Mouse (Mus musculus) forebrain, embryonic 10.5 days (tissue): ENCODE measurements around the gene Capn11. TPM values are rescaled to one million over a fixed set of nuclear protein-coding genes. Genes with fewer than 3 reads are reported as not detected.
"Not testable (repeated sequence)": the region's sequence is repeated elsewhere in the genome, so short reads cannot be mapped to it uniquely, and the experiment has no call there.

ENCODE experiments used
- DNase-seq: peaks from one replicate; pipeline ENCODE4 v3.0.0-alpha.2; 2017; ENCODE audit warnings: low spot score; ENCODE audit errors: extremely low spot score
- H3K27ac ChIP-seq: fragments of 300-500 bp; sonication (generic); 2 replicates; pipeline ENCODE4 v1.5.1; 2016; ENCODE audit warnings: mild to moderate bottlenecking
- H3K27me3 ChIP-seq: fragments of 300-500 bp; sonication (generic); 2 replicates; pipeline ENCODE4 v1.6.1; 2016; ENCODE audit warnings: mild to moderate bottlenecking; ENCODE audit not compliant: poor library complexity, severe bottlenecking
- H3K36me3 ChIP-seq: fragments of 300-500 bp; sonication (generic); replicated peaks from 2 replicates; pipeline ENCODE4 v1.6.1; 2016; ENCODE audit warnings: mild to moderate bottlenecking, moderate library complexity
- H3K4me1 ChIP-seq: fragments of 300-500 bp; sonication (generic); 2 replicates; pipeline ENCODE4 v1.6.1; 2016
- H3K4me3 ChIP-seq: fragments of 300-500 bp; sonication (generic); 2 replicates; pipeline ENCODE4 v1.5.1; 2016; ENCODE audit warnings: mild to moderate bottlenecking, moderate library complexity
- H3K9me3 ChIP-seq: fragments of 300-500 bp; sonication (generic); 2 replicates; pipeline ENCODE4 v1.6.1; 2016; ENCODE audit warnings: mild to moderate bottlenecking, moderate library complexity
- WGBS: fragments of 180-500 bp; shearing (Covaris S2); methylation state at CpG from one replicate; pipeline ENCODE4 v1.1.7; 2016; 5-methylcytosine and 5-hydroxymethylcytosine counted together
- polyA plus RNA-seq: library from polyadenylated mRNA; unstranded; fragments of >200 nt; fragmentation: Nextera tagmentation; extraction: Ambion mirVana; gene quantifications from 2 replicates; pipeline ENCODE4 v1.2.1, GENCODE M21; 2016

Gene Capn11
- polyA plus RNA-seq, 1 experiment from 2014 or later, result 1.6 TPM

DNA sequence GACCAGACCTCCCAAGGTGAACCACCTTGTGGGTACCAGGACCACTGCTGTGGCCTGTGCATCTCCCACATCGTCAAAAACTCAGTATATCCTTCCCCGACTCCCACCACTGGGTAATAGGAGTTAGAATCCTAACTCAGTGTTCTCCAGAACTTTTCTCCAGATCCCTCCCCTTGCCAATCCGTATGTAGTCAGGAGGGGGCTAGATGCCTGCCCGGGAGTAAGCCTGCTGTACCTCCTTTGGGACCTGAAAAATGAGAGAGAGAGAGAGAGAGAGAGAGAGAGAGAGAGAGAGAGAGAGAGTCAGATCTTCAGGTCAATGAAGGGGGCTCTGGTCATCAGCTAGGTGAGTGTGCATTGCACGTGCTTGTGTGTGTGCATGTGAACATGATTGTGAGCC lies 25.1 kb downstream of the Capn11 start:
- Histone ChIP-seq H3K4me1 (peaks cover 19% of the 10 kb centered on the region), H3K36me3 (no peaks in the 10 kb centered on the region), H3K27me3 (0 out of 2 replicates have a peak, but pooled peaks cover 3% of the 10 kb centered on the region), H3K4me3 (no peak overlapping the region), H3K27ac (no peak overlapping the region), H3K9me3 (no peaks in the 10 kb centered on the region)
- DNase-seq, result no peak
- 81% methylated on average over 5 of the region's 5 CpGs for WGBS

DNA sequence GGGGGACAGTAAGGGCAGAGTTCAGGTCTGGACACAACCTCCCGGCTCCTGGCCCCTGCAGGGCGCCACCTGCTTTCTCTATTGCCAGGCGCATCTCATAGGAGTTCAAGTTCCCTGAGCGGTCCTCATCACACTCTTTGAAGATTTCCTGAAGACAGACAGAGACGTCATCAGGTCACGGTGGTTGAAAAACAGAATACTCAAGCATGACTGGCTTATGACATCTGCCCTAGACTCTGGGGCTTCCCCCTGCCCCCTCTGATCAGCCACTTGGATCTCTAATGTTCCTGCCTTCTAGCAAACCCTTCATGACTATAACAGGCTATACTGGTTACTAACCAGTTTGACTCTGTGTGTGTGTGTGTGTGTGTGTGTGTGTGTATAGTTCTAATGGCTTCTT lies 27.2 kb downstream of the Capn11 start:
- Histone ChIP-seq H3K9me3 (no peaks in the 10 kb centered on the region), H3K36me3 (no peaks in the 10 kb centered on the region), H3K27ac (no peak overlapping the region), H3K4me1 (peaks cover 21% of the 10 kb centered on the region), H3K4me3 (no peak overlapping the region), H3K27me3 (no peaks in the 10 kb centered on the region)
- WGBS, result 85% methylated on average over 6 of the region's 6 CpGs
- no peak for DNase-seq

DNA sequence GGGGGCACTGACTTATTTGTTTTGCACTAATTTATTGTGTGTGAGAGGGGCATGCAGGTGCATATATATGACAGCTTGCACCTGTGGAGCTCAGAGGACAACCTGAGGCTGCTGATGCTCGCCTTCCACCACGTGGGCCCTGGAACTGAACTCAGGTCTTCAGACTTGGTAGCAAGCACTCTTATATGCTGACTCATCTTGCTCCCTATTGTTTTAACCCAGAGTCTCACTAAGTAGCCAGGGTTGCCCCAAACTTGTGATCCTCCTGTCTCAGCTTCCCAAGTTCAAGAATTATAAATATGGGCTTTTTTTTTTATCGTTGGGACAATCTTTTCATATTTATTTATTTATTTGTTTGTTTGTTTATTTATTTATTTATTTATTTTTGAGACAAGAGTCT lies 28.1 kb downstream of the Capn11 start:
- no peak for DNase-seq
- Histone ChIP-seq H3K27ac (peak overlapping the region; percentile 82), H3K4me1 (peaks cover 30% of the 10 kb centered on the region), H3K4me3 (peak overlapping the region; percentile 60), H3K27me3 (no peaks in the 10 kb centered on the region), H3K36me3 (no peaks in the 10 kb centered on the region), H3K9me3 (no peaks in the 10 kb centered on the region)
- WGBS, result 53% methylated on average over 3 of the region's 3 CpGs

DNA sequence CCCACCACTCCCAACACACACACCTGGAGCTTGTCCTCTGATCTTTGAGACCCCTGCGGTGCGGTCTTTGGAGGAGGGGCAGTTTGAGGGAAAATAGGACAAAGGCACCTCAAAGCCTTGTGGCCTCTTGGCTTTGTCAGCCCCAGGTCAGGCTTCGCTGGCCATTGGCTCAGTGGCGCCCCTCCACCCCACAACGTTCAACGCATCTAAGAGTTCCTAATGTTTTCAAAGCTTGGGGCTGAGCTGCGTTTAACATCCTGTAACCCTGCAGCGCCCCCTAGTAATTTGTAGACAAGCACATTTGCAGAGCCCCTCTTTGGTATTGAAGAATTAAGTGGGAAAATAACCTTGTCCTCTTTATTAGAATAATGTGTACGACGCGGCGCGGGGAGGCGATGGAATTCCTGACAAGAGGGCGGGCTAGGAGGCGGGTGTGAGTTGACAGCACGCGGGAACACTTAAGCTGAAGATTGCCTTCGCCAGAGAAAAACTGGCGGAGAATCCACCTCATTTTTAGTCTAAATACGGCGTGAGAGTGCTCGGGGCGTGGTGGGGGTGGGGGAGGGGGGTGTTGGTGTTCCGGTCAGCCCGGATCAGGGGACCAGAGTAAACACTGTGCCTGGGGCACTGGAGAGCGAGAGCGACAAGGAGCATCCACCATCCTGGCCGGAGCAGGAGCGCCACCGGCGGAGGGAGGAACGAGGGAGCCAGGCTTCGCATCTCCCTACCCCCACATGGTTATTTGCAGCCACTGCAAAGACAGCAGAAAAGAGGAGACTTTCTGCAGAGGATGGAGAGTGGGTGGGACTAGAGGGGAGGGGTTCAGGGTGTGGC lies 29.0 kb downstream of the Capn11 start:
- H3K27ac ChIP-seq, result peak overlapping the region; percentile 82
- WGBS, result 2% methylated on average over 34 of the region's 34 CpGs
- H3K4me1 ChIP-seq, result peaks cover 30% of the 10 kb centered on the region
- no peaks in the 10 kb centered on the region for H3K36me3 ChIP-seq
- no peaks in the 10 kb centered on the region for H3K27me3 ChIP-seq
- peak; percentile 66 for DNase-seq
- no peaks in the 10 kb centered on the region for H3K9me3 ChIP-seq
- H3K4me3 ChIP-seq, result peak overlapping the region; percentile 60

DNA sequence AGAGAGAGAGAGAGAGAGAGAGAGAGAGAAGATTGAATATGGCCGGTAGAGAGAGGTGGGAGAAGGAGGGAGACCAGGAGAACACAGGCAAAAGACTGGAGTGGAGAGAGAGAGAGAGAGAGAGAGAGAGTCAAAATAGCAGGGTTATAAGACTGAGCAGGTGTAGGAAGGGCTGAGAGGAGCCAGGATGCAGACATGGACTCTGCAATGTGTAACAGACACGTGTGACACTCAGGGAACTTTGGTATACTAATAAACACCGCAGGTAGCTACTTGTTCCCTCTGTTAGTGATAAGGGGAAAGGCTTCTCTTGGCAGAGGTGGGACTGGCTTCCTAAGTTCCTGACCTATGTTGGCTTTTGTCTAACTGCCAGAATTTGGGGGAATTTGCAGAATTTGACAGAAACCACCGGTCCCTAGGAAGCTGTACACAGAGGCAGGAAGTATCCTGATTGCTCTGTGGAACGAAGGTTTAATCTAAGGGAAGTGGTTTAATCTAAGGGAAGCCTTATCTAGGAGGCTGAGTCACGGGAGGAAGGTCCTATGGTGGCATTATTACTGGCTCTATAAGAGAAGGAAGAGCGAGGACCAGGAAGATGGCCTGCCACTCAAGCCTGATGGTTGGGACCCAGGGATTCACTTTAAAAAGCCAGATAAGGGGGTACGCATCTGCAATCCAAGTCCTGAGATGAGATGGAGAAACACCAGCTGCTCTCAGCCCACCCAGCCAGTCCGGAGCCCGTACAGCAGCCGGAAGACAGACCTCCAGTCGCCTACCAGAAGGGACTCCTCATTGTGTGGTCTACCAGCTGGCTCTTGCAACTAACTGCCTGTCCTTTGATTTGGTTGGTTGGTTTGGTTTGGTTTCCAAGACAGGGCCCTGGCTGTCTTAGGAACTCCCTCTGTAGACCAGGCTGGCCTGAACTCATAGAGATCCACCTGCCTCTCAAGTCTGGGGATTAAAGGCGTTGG lies 30.0 kb downstream of the Capn11 start:
- Histone ChIP-seq H3K9me3 (no peaks in the 10 kb centered on the region), H3K27me3 (no peaks in the 10 kb centered on the region), H3K4me3 (peak overlapping the region; percentile 60), H3K4me1 (peaks cover 30% of the 10 kb centered on the region), H3K36me3 (no peaks in the 10 kb centered on the region), H3K27ac (peak overlapping the region; percentile 82)
- DNase-seq, result no peak
- WGBS, result 78% methylated on average over 13 of the region's 13 CpGs

DNA sequence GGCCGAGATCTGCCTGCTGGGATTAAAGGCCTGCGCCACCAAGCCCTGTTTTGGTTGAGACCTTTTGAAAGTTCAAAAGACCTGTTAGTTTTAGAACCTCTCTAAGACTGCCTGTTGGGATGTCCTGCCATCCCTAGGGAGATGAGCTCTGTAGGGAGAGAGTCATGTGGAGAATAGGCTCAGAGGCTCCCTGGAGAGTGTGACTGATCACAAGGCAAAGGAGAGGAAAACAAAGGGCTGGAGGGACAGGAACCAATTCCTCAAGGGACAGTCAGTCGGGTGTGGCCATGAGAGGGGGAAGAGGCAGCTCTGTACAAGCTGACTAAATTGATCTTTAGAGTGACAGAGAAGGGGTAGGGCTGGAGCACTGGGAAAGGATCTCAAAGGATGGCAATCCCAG lies 31.0 kb downstream of the Capn11 start:
- Histone ChIP-seq H3K4me1 (peaks cover 30% of the 10 kb centered on the region), H3K9me3 (no peaks in the 10 kb centered on the region), H3K4me3 (no peak overlapping the region), H3K36me3 (no peaks in the 10 kb centered on the region), H3K27ac (no peak overlapping the region), H3K27me3 (no peaks in the 10 kb centered on the region)
- WGBS, result 22% methylated on average over 3 of the region's 3 CpGs
- no peak for DNase-seq

DNA sequence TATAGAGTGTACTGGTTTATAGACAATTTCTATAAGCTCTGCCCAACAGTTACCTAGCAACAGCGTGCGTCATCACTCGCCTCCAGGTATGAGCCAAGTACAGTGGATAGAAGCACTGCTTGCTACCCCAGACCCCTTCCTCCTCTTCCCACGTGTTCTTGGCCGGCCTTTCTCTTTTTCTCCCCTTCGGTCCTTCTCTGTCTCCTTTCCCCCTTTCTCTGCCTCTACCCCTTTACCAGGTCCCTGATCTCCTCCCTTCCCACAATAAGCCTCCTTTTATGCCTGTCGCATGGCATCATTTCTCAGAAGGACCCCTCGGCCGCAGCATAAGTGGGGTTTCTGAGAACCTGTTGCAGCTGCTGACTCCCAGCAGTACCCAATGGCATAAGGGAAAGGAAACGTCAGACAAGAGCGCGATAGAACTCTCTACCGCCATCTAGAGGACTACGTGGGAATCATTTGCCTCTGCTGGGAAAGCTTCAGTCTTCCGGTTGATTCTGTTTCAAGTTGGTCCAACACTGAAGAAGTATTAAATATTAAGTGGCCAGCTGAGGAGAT lies 32.5 kb downstream of the Capn11 start:
- Histone ChIP-seq H3K9me3 (no peaks in the 10 kb centered on the region), H3K36me3 (no peaks in the 10 kb centered on the region), H3K27ac (peak overlapping the region; percentile 77), H3K27me3 (no peaks in the 10 kb centered on the region), H3K4me1 (peaks cover 30% of the 10 kb centered on the region), H3K4me3 (peak overlapping the region; percentile 33)
- WGBS, result 24% methylated on average over 15 of the region's 15 CpGs
- DNase-seq, result peak; percentile 75

DNA sequence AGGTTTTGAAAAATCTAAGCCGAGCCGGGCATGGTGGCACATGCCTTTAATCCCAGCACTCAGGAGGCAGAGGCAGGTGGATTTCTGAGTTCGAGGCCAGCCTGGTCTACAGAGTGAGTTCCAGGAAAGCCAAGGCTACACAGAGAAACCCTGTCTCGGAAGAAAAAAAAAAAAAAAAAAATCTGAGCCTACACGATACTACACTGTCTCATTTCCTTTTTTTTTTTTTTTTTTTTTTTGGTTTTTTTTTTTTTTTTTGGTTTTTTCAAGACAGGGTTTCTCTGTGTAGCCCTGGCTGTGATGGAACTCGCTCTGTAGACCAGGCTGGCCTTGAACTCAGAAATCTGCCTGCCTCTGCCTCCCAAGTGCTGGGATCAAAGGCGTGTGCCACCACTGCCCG lies 35.7 kb downstream of the Capn11 start:
- H3K9me3 ChIP-seq, H3K36me3 ChIP-seq, H3K4me3 ChIP-seq, H3K27ac ChIP-seq, H3K27me3 ChIP-seq, DNase-seq: not testable (repeated sequence)
- peaks cover 28% of the 10 kb centered on the region for H3K4me1 ChIP-seq
- WGBS, result 92% methylated on average over 8 of the region's 8 CpGs

DNA sequence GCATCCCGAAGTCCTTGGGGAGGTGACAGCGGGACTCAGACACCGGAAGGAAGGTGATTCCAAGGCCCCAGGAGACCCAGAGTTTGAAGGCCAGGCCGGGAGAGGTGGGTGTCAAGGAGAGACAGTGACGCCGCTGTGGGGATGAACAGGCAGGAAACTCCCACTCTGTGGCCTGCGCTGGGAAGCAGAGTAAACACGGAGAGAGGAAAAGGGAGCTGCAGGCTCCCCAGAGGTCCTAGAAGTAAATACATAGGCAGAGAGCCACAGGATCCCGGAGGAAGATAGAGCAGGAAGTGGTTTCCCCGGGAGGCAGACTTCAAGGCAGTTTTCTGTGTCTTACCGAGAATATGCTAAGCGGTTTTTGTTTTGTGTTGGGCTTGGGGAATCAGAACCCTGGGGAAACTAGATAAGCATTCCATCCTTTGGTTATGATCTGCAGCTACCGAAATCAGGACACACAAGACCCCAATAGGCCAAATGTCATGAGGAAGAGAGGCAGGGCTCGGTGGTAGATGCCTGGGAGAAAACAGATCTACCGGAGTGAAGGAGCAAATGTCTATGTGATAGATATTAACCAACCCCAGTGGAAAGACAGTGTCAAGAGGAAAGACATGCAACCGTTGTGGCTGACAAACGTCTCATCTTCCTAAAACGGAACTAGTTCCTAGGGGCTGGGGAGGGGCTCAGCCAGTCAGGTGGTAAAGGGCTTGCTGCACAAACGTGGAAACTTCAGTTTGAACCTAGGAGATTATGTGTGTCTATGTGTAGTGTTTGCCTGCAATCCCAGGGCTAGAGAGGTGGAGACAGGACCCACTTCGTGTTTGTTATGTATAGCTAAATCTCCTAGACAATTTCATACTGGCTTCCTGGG lies 39.5 kb downstream of the Capn11 start:
- Histone ChIP-seq H3K9me3 (no peaks in the 10 kb centered on the region), H3K27ac (peak overlapping the region; percentile 83), H3K27me3 (no peaks in the 10 kb centered on the region), H3K36me3 (no peaks in the 10 kb centered on the region), H3K4me3 (peak overlapping the region; percentile 42), H3K4me1 (peaks cover 21% of the 10 kb centered on the region)
- WGBS, result 35% methylated on average over 20 of the region's 20 CpGs
- no peak for DNase-seq

DNA sequence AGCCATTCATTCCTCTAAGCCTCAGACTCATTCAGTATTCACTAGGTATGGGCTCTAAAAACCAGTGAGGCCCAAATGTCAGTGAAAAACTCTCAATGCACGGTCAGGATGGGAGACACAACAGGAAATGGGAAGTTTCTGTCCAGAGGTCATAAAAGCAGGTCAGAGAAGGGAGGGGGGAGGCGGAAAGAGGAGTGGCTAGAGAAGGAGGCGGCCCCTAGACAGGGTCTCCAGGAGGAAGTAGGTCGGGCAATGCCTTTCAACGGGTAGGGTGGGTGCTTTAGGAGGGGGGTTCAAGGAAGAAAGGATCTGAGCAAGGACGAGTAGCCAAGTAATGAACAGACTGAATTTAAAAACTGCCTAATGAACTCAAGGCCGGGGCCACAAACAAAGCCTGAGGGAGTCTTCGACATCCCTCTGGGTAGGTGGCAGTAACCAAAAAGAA lies 40.2 kb downstream of the Capn11 start:
- WGBS, result 9% methylated on average over 8 of the region's 8 CpGs
- H3K4me3 ChIP-seq, result peak overlapping the region; percentile 42
- H3K27me3 ChIP-seq, result no peaks in the 10 kb centered on the region
- H3K27ac ChIP-seq, result peak overlapping the region; percentile 83
- H3K36me3 ChIP-seq, result no peaks in the 10 kb centered on the region
- no peaks in the 10 kb centered on the region for H3K9me3 ChIP-seq
- peak; percentile 29 for DNase-seq
- peaks cover 21% of the 10 kb centered on the region for H3K4me1 ChIP-seq

DNA sequence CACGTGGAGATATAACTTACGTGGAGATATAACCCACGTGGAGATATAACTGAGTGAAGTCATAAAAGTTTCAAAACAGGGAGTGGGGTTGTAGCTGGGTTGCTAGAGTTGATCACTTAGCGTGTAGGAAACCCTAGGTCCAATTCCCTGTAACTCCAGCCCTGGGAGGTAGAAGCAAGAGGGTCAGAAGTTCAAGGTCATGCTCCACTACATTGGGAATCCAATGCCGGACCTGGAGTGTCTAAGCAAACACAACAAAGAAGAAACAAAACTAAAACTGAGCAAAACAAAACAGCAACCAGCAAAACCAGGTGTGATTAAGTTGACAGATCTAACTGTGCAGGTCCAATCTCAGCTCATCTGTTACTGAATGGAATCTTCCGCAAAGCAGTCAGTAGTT lies 41.5 kb downstream of the Capn11 start:
- Histone ChIP-seq H3K9me3 (no peaks in the 10 kb centered on the region), H3K4me3 (no peak overlapping the region), H3K36me3 (no peaks in the 10 kb centered on the region), H3K4me1 (peaks cover 21% of the 10 kb centered on the region), H3K27me3 (no peaks in the 10 kb centered on the region), H3K27ac (no peak overlapping the region)
- WGBS, result 93% methylated on average over 6 of the region's 6 CpGs
- no peak for DNase-seq

DNA sequence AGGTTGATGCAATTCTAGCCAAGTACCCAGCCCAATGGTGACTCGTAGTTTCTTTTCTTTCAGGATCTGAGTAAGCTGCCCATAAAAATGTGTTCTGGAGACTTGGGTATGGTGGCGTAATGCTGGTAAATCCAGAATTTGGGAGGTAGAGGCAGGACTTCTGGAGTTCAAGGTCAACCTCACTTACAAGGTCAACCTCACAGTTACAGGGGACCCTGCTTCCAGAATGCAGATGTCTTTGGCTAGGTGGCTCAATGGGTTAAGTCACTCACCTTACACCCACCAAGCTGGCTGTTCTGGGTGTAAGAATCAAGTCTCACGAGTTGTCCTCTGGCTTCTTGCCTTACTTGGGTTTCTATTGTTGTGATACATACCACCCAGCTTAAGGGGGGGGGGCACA lies 42.4 kb downstream of the Capn11 start:
- Histone ChIP-seq H3K9me3 (no peaks in the 10 kb centered on the region), H3K27me3 (no peaks in the 10 kb centered on the region), H3K36me3 (no peaks in the 10 kb centered on the region), H3K4me1 (peaks cover 27% of the 10 kb centered on the region), H3K27ac (no peak overlapping the region), H3K4me3 (no peak overlapping the region)
- no peak for DNase-seq
- 87% methylated on average over 3 of the region's 3 CpGs for WGBS
